Mouse (Mus musculus) neural tube, embryonic 15.5 days (tissue): ENCODE results near the gene Dnal4. TPM values are rescaled to one million over a fixed set of nuclear protein-coding genes. Genes with fewer than 3 reads are reported as not detected.

Experiments used
- ATAC-seq: fragments of 200-750 bp; cut with Nextera tagmentation; 2 replicates; pipeline ENCODE4 v1.8.0; 2017; ENCODE audit warnings: mild to moderate bottlenecking, moderate TSS enrichment, moderate library complexity; ENCODE audit not compliant: low FRiP score
- H3K27ac ChIP-seq: fragments of 300-500 bp; sonication (generic); replicated peaks from 2 replicates; pipeline ENCODE4 v1.5.1; 2015; ENCODE audit warnings: mild to moderate bottlenecking, inconsistent platforms
- H3K27me3 ChIP-seq: fragments of 300-500 bp; sonication (generic); replicated peaks from 2 replicates; pipeline ENCODE4 v1.6.1; 2015; ENCODE audit warnings: inconsistent platforms
- H3K36me3 ChIP-seq: fragments of 300-500 bp; sonication (generic); 2 replicates; pipeline ENCODE4 v1.6.1; 2015; ENCODE audit warnings: inconsistent platforms
- H3K4me1 ChIP-seq: fragments of 300-500 bp; sonication (generic); 2 replicates; pipeline ENCODE4 v1.6.1; 2015; ENCODE audit warnings: inconsistent platforms
- H3K4me2 ChIP-seq: fragments of 300-500 bp; sonication (generic); 2 replicates; pipeline ENCODE4 v1.6.1; 2015; ENCODE audit warnings: inconsistent platforms, mild to moderate bottlenecking, moderate library complexity
- H3K4me3 ChIP-seq: fragments of 300-500 bp; sonication (generic); replicated peaks from 2 replicates; pipeline ENCODE4 v1.5.1; 2015; ENCODE audit warnings: mild to moderate bottlenecking, inconsistent platforms
- H3K9ac ChIP-seq: fragments of 300-500 bp; sonication (generic); replicated peaks from 2 replicates; pipeline ENCODE4 v1.6.1; 2015; ENCODE audit warnings: mild to moderate bottlenecking, inconsistent platforms
- H3K9me3 ChIP-seq: fragments of 300-500 bp; sonication (generic); replicated peaks from 2 replicates; pipeline ENCODE4 v1.6.1; 2016; ENCODE audit warnings: inconsistent platforms
- WGBS: fragments of 180-500 bp; shearing (Covaris S2); methylation state at CpG from one replicate; pipeline ENCODE4 v1.1.7; 2015; ENCODE audit warnings: mixed read lengths; 5-methylcytosine and 5-hydroxymethylcytosine counted together
- polyA plus RNA-seq: library from polyadenylated mRNA; unstranded; fragments of >200 nt; fragmentation: Nextera tagmentation; extraction: Ambion mirVana; gene quantifications from 2 replicates; pipeline ENCODE4 v1.2.1, GENCODE M21; 2015

The Dnal4 gene
- polyA plus RNA-seq, 1 experiment from 2014 or later: 63.7 TPM

GRCm38 (mm10) chr15:79774117-79775027 lies 3.3 kb downstream of the Dnal4 start:
- Histone ChIP-seq H3K4me3 (peak overlapping the region; percentile 91), H3K27me3 (no peaks in the 10 kb centered on the region), H3K9me3 (no peaks in the 10 kb centered on the region), H3K4me2 (peak overlapping the region; percentile 84), H3K36me3 (no peaks in the 10 kb centered on the region), H3K9ac (peak overlapping the region; percentile 81), H3K27ac (peak overlapping the region; percentile 84), H3K4me1 (peaks cover 45% of the 10 kb centered on the region)
- ATAC-seq: peak; percentile 97
- WGBS: under 1% methylated on average over 43 of the region's 50 CpGs

- no peak for ATAC-seq
- no peak overlapping the region for H3K4me3 ChIP-seq
- no peak overlapping the region for H3K9ac ChIP-seq
- peaks cover 72% of the 10 kb centered on the region for H3K4me1 ChIP-seq
- H3K36me3 ChIP-seq: no peaks in the 10 kb centered on the region
- WGBS: 35% methylated on average over 21 of the region's 21 CpGs
- H3K27me3 ChIP-seq: no peaks in the 10 kb centered on the region
- no peaks in the 10 kb centered on the region for H3K9me3 ChIP-seq
- H3K27ac ChIP-seq: peak overlapping the region; percentile 23; the same call in 1 of the 2 replicates
- peak overlapping the region; percentile 17 for H3K4me2 ChIP-seq
Measured at GRCm38 (mm10) chr15:79770629-79771240, 6.9 kb downstream of the Dnal4 start.

- WGBS: 63% methylated on average over 6 of the region's 6 CpGs
- no peak for ATAC-seq
- no peak overlapping the region for H3K4me3 ChIP-seq
- H3K4me2 ChIP-seq: no peak overlapping the region
- no peaks in the 10 kb centered on the region for H3K9me3 ChIP-seq
- H3K27me3 ChIP-seq: no peaks in the 10 kb centered on the region
- no peak overlapping the region for H3K9ac ChIP-seq
- no peak overlapping the region for H3K27ac ChIP-seq
- peaks cover 62% of the 10 kb centered on the region for H3K4me1 ChIP-seq
- peaks cover 4% of the 10 kb centered on the region for H3K36me3 ChIP-seq
Measured at GRCm38 (mm10) chr15:79768302-79768701, 9.3 kb downstream of the Dnal4 start.

- ATAC-seq: no peak
- H3K4me3 ChIP-seq: no peak overlapping the region
- H3K4me2 ChIP-seq: no peak overlapping the region
- H3K9me3 ChIP-seq: no peaks in the 10 kb centered on the region
- peaks cover 57% of the 10 kb centered on the region for H3K4me1 ChIP-seq
- no peaks in the 10 kb centered on the region for H3K27me3 ChIP-seq
- 71% methylated on average over 16 of the region's 16 CpGs for WGBS
- H3K36me3 ChIP-seq: peaks cover 12% of the 10 kb centered on the region
- no peak overlapping the region for H3K9ac ChIP-seq
- H3K27ac ChIP-seq: no peak overlapping the region
Measured at GRCm38 (mm10) chr15:79767327-79767961, 10.2 kb downstream of the Dnal4 start.

GRCm38 (mm10) chr15:79766586-79767071 lies 11.0 kb downstream of the Dnal4 start:
- H3K4me2 ChIP-seq: no peak overlapping the region
- no peak overlapping the region for H3K4me3 ChIP-seq
- peaks cover 53% of the 10 kb centered on the region for H3K4me1 ChIP-seq
- peaks cover 19% of the 10 kb centered on the region for H3K36me3 ChIP-seq
- ATAC-seq: no peak
- no peak overlapping the region for H3K9ac ChIP-seq
- WGBS: 86% methylated on average over 10 of the region's 10 CpGs
- H3K27me3 ChIP-seq: no peaks in the 10 kb centered on the region
- H3K9me3 ChIP-seq: no peaks in the 10 kb centered on the region
- H3K27ac ChIP-seq: no peak overlapping the region

- no peaks in the 10 kb centered on the region for H3K9me3 ChIP-seq
- peaks cover 22% of the 10 kb centered on the region for H3K36me3 ChIP-seq
- H3K9ac ChIP-seq: no peak overlapping the region
- no peak overlapping the region for H3K27ac ChIP-seq
- WGBS: 63% methylated on average over 10 of the region's 10 CpGs
- H3K4me1 ChIP-seq: peaks cover 49% of the 10 kb centered on the region
- H3K27me3 ChIP-seq: no peaks in the 10 kb centered on the region
- ATAC-seq: no peak
- no peak overlapping the region for H3K4me2 ChIP-seq
- no peak overlapping the region for H3K4me3 ChIP-seq
Measured at GRCm38 (mm10) chr15:79766168-79766567, 11.5 kb downstream of the Dnal4 start.

- WGBS: 80% methylated on average over 2 of the region's 2 CpGs
- H3K9ac ChIP-seq: no peak overlapping the region
- no peaks in the 10 kb centered on the region for H3K27me3 ChIP-seq
- H3K4me3 ChIP-seq: no peak overlapping the region
- peaks cover 22% of the 10 kb centered on the region for H3K36me3 ChIP-seq
- H3K27ac ChIP-seq: no peak overlapping the region
- H3K4me2 ChIP-seq: no peak overlapping the region
- H3K9me3 ChIP-seq: no peaks in the 10 kb centered on the region
- peaks cover 41% of the 10 kb centered on the region for H3K4me1 ChIP-seq
- ATAC-seq: no peak
Measured at GRCm38 (mm10) chr15:79765361-79765760, 12.3 kb downstream of the Dnal4 start.

- Histone ChIP-seq H3K9ac (no peak overlapping the region), H3K27me3 (no peaks in the 10 kb centered on the region), H3K4me1 (peaks cover 37% of the 10 kb centered on the region), H3K9me3 (no peaks in the 10 kb centered on the region), H3K36me3 (peaks cover 22% of the 10 kb centered on the region), H3K4me2 (no peak overlapping the region), H3K4me3 (no peak overlapping the region), H3K27ac (no peak overlapping the region)
- WGBS: 79% methylated on average over 11 of the region's 11 CpGs
- no peak for ATAC-seq
Measured at GRCm38 (mm10) chr15:79764539-79765267, 12.9 kb downstream of the Dnal4 start.

- peaks cover 22% of the 10 kb centered on the region for H3K36me3 ChIP-seq
- 89% methylated on average over 7 of the region's 7 CpGs for WGBS
- no peak overlapping the region for H3K4me3 ChIP-seq
- no peak for ATAC-seq
- H3K9ac ChIP-seq: no peak overlapping the region
- H3K27me3 ChIP-seq: no peaks in the 10 kb centered on the region
- H3K9me3 ChIP-seq: no peaks in the 10 kb centered on the region
- H3K4me2 ChIP-seq: no peak overlapping the region
- peaks cover 32% of the 10 kb centered on the region for H3K4me1 ChIP-seq
- H3K27ac ChIP-seq: no peak overlapping the region
Measured at GRCm38 (mm10) chr15:79763601-79764246, 13.9 kb downstream of the Dnal4 start.

- Histone ChIP-seq H3K27ac (no peak overlapping the region), H3K4me2 (no peak overlapping the region), H3K9me3 (no peaks in the 10 kb centered on the region), H3K4me3 (no peak overlapping the region), H3K9ac (no peak overlapping the region), H3K27me3 (no peaks in the 10 kb centered on the region), H3K4me1 (peaks cover 27% of the 10 kb centered on the region), H3K36me3 (peaks cover 25% of the 10 kb centered on the region)
- ATAC-seq: no peak
- 92% methylated on average over 9 of the region's 9 CpGs for WGBS
Measured at GRCm38 (mm10) chr15:79763001-79763400, 14.6 kb downstream of the Dnal4 start.

- H3K4me1 ChIP-seq: peaks cover 7% of the 10 kb centered on the region; the same call in 1 of the 2 replicates
- H3K4me3 ChIP-seq: no peak overlapping the region
- H3K27ac ChIP-seq: no peak overlapping the region
- H3K4me2 ChIP-seq: no peak overlapping the region
- WGBS: 88% methylated on average over 6 of the region's 6 CpGs
- peaks cover 25% of the 10 kb centered on the region for H3K36me3 ChIP-seq
- no peak for ATAC-seq
- no peaks in the 10 kb centered on the region for H3K27me3 ChIP-seq
- no peaks in the 10 kb centered on the region for H3K9me3 ChIP-seq
- H3K9ac ChIP-seq: no peak overlapping the region
Measured at GRCm38 (mm10) chr15:79760956-79761355, 16.7 kb downstream of the Dnal4 start.
